Mouse (Mus musculus) E14TG2a.4 (cell line): ENCODE data around the gene Tab1.

ENCODE experiments used
- CTCF ChIP-seq: conservative IDR thresholded peaks from 2 replicates; pipeline ENCODE4 v1.5.1; 2014; ENCODE audit warnings: low read length
- NANOG ChIP-seq: IDR thresholded peaks from 2 replicates; pipeline ENCODE4 v1.6.1; 2014; ENCODE audit warnings: borderline replicate concordance, low read length, mixed read lengths
- POU5F1 ChIP-seq: IDR thresholded peaks from 2 replicates; pipeline ENCODE4 v1.6.1; 2014; ENCODE audit warnings: low read length, borderline replicate concordance

DNA sequence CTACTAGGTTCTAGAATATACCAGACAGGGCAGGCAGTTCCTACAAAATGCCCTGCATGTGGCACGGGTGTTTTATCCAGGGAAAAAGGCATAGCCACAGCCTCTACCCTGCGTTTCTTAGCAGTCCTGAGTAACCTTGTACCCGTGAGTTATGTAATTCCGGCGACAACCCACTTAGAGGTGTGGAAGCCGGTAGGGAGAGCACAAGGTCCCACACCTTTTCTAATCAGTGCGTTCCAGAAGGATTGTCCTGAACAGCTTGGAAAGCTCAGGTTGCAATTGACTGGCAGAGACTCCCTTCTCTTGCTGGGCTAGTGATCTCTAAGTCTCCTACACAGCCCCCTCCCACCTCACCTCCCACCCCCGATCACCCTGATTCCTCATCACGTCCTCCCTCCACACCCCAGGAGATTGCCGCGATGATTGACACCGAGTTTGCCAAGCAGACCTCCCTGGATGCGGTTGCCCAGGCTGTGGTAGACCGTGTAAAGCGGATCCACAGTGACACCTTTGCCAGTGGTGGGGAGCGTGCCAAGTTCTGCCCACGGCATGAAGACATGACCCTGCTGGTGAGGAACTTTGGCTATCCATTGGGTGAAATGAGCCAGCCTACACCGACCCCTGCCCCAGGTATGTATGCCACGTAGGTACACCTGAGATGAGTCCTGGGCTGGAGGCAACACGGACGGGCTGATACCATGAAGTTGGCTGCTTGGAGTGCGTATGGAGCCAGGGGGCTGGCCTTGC lies 24.4 kb downstream of the Tab1 start:
- TF ChIP-seq CTCF (no peak), NANOG (no peak), POU5F1 (no peak)
